22 mouse cellular contexts compared by ENCODE assay signal in genomic region chr1:166122114-166122513, GRCm38 (mm10). TPM values are rescaled to one million over a fixed set of nuclear protein-coding genes. Genes with fewer than 3 reads are reported as not detected.
DNase-seq lines count a peak whose midpoint lies in the region; ATAC-seq and TF ChIP-seq lines count a peak whose summit lies in the region.
"Had no signal": no experiment of that assay in that cellular context is flagged by ENCODE, and none has a peak within 500 bp of the region (broad histone marks: within the 10 kb centered on the region; RNA-seq: fewer than 3 reads in every experiment).

No protein-coding gene starts in this region.

- intact Hi-C loops in left cerebral cortex, postnatal 25 days (cut with DNase I): no loop called here

- TF ChIP-seq POLR2A in lung, adult 2 months (IDR thresholded peaks at IDR 0.05; ENCODE audit: borderline replicate concordance, extremely low read depth, low read depth, low read length): no peak
- TF ChIP-seq POLR2A in MEL (IDR thresholded peaks at IDR 0.05; ENCODE audit: control insufficient read depth in 1 of 2, insufficient read depth in 1 of 2, low read depth in 1 of 2, low read length in 2 of 2, poor library complexity in 1 of 2): no peak

- 0 out of 2 replicates have a peak, but pooled peaks cover 3% of the 10 kb centered on the region for H3K9me3 ChIP-seq in heart, postnatal 0 days (replicated peaks; ENCODE audit: control insufficient read depth, low read length)
- H3K9me3 ChIP-seq in lung, embryonic 16.5 days (ENCODE audit: control insufficient read depth, low read length): no peaks in the 10 kb centered on the region
- H3K9me3 ChIP-seq in E14TG2a.4 (ENCODE audit: low read length): 0 out of 2 replicates have a peak, but pooled peaks cover under 1% of the 10 kb centered on the region
- H3K9me3 ChIP-seq in MEL (replicated peaks; ENCODE audit: insufficient read depth, low read length): no peaks in the 10 kb centered on the region
- H3K9me3 ChIP-seq: embryonic facial prominence, embryonic 10.5 days; forebrain, embryonic 15.5 days; hindbrain, embryonic 15.5 days had no signal

- ATAC-seq in heart, postnatal 0 days (ENCODE audit: insufficient read depth, low read depth): no peak
- ATAC-seq in lung, embryonic 16.5 days (ENCODE audit: low read depth): peak; percentile 43
- ATAC-seq: CD4-positive, CD25-positive, alpha-beta regulatory T cell, adult 4 months; forebrain, embryonic 15.5 days had no signal

- TF ChIP-seq RAD21 in MEL (IDR thresholded peaks at IDR 0.05; ENCODE audit: low read depth, low read length): no peak

- peaks cover 18% of the 10 kb centered on the region; the same call in 1 of the 2 replicates for H3K4me1 ChIP-seq in heart, postnatal 0 days (ENCODE audit: control insufficient read depth, insufficient read depth)
- H3K4me1 ChIP-seq in lung, embryonic 16.5 days (replicated peaks; ENCODE audit: control insufficient read depth, insufficient read depth, low read length): peaks cover 6% of the 10 kb centered on the region; the same call in 1 of the 2 replicates
- no peaks in the 10 kb centered on the region for H3K4me1 ChIP-seq in lung, adult 2 months (ENCODE audit: control insufficient read depth, insufficient read depth, low read length)
- H3K4me1 ChIP-seq in E14TG2a.4 (replicated peaks; ENCODE audit: low read depth, low read length) (peaks cover 60% of the 10 kb centered on the region), MEL (ENCODE audit: control insufficient read depth in 1 of 2, insufficient read depth in 2 of 2, low read length in 2 of 2) (0 out of 4 replicates have a peak, but pooled peaks cover 0 to 4% of the 10 kb centered on the region in 2 experiments)
- H3K4me1 ChIP-seq: forebrain, embryonic 15.5 days; hindbrain, embryonic 15.5 days had no signal

- no peak for DNase-seq in heart, postnatal 0 days (ENCODE audit: low spot score)
- no peak for DNase-seq in heart, adult 9 months (ENCODE audit: low spot score in 2 of 2)
- no peak for DNase-seq in lung, adult 2 months
- DNase-seq in MEL (ENCODE audit: low read depth, low spot score): peak; percentile 35
- DNase-seq in left cerebral cortex, postnatal 25 days (ENCODE audit: low spot score in 2 of 2): no peak
- DNase-seq: adrenal gland, adult 8-10 months; adrenal gland, postnatal 36 days; B cell, adult 2 months; cerebellum, adult 2 months; cerebellum, postnatal 10 days; gastrocnemius, postnatal 14 days; heart, postnatal 36 days; kidney, adult 11 months had no signal

- no peak for TF ChIP-seq EP300 in heart, postnatal 0 days (IDR thresholded peaks at IDR 0.05; ENCODE audit: low read depth)
- TF ChIP-seq EP300 in MEL (IDR thresholded peaks at IDR 0.05; ENCODE audit: low read depth in 1 of 2, low read length in 2 of 2): no peak

- TF ChIP-seq CTCF in heart, postnatal 0 days (IDR thresholded peaks at IDR 0.05; ENCODE audit: low read depth): no peak
- no peak for TF ChIP-seq CTCF in lung, adult 2 months (IDR thresholded peaks at IDR 0.05; ENCODE audit: insufficient read depth, low read length)
- no peak for TF ChIP-seq CTCF in E14TG2a.4 (conservative IDR thresholded peaks at IDR 0.05; ENCODE audit: low read length)
- TF ChIP-seq CTCF in MEL (IDR thresholded peaks at IDR 0.05 in 2 of 3, conservative IDR thresholded peaks at IDR 0.05 in 1 of 3; ENCODE audit: control insufficient read depth in 1 of 3, insufficient read depth in 1 of 3, low read depth in 2 of 3, low read length in 3 of 3, poor library complexity in 1 of 3, severe bottlenecking in 1 of 3): no peak

- no peak overlapping the region for H3K9ac ChIP-seq in heart, postnatal 0 days (replicated peaks; ENCODE audit: low read depth, low read length)
- H3K9ac ChIP-seq in lung, embryonic 16.5 days (ENCODE audit: low read length): no peak overlapping the region
- H3K9ac ChIP-seq in MEL (ENCODE audit: control insufficient read depth, low read depth, low read length, poor library complexity, severe bottlenecking): no peak overlapping the region
- H3K9ac ChIP-seq: forebrain, embryonic 15.5 days; hindbrain, embryonic 15.5 days had no signal

- peaks cover 20% of the 10 kb centered on the region; the same call in 1 of the 2 replicates for H3K36me3 ChIP-seq in heart, postnatal 0 days (replicated peaks; ENCODE audit: control insufficient read depth, insufficient read depth, low read length)
- no peaks in the 10 kb centered on the region for H3K36me3 ChIP-seq in lung, embryonic 16.5 days (ENCODE audit: control insufficient read depth, insufficient read depth, low read length)
- H3K36me3 ChIP-seq in E14TG2a.4 (ENCODE audit: insufficient read depth, low read length) (peaks cover 67% of the 10 kb centered on the region), MEL (ENCODE audit: control insufficient read depth in 1 of 2, insufficient read depth in 2 of 2, low read length in 2 of 2) (no peaks in the 10 kb centered on the region)
- H3K36me3 ChIP-seq: embryonic facial prominence, embryonic 10.5 days; forebrain, embryonic 15.5 days; hindbrain, embryonic 15.5 days had no signal

- H3K79me2 ChIP-seq in MEL (ENCODE audit: control insufficient read depth, insufficient read depth, low read length, poor library complexity): no peaks in the 10 kb centered on the region

- no peak overlapping the region for H3K4me3 ChIP-seq in heart, postnatal 0 days (ENCODE audit: low read depth, low read length)
- H3K4me3 ChIP-seq in lung, embryonic 16.5 days (ENCODE audit: low read length): no peak overlapping the region
- no peak overlapping the region for H3K4me3 ChIP-seq in lung, adult 2 months (replicated peaks; ENCODE audit: extremely low read depth, low read depth, low read length)
- H3K4me3 ChIP-seq in E14TG2a.4 (replicated peaks; ENCODE audit: low read length) (0 out of 2 replicates have a peak overlapping the region, but pooled peaks have one; percentile 2), MEL (ENCODE audit: control insufficient read depth in 1 of 2, insufficient read depth in 1 of 2, low read depth in 2 of 2, low read length in 2 of 2) (no peak overlapping the region)
- H3K4me3 ChIP-seq: embryonic facial prominence, embryonic 10.5 days; forebrain, embryonic 15.5 days; hindbrain, embryonic 15.5 days had no signal

- H3K27me3 ChIP-seq in heart, postnatal 0 days (ENCODE audit: control insufficient read depth, insufficient read depth, low read length): no peaks in the 10 kb centered on the region
- no peaks in the 10 kb centered on the region for H3K27me3 ChIP-seq in lung, embryonic 16.5 days (ENCODE audit: control insufficient read depth, insufficient read depth, low read depth, low read length)
- H3K27me3 ChIP-seq in E14TG2a.4 (ENCODE audit: insufficient read depth, low read length) (no peaks in the 10 kb centered on the region), MEL (ENCODE audit: control insufficient read depth in 1 of 2, insufficient read depth in 2 of 2, low read length in 2 of 2) (no peaks in the 10 kb centered on the region)
- H3K27me3 ChIP-seq: forebrain, embryonic 15.5 days; hindbrain, embryonic 15.5 days had no signal

- WGBS in heart, postnatal 0 days: 45% methylated on average over 7 of the region's 7 CpGs
- 43% methylated on average over 7 of the region's 7 CpGs for WGBS in lung, embryonic 16.5 days
- WGBS in lung, adult 2 months: 56% methylated on average over 7 of the region's 7 CpGs

- H3K27ac ChIP-seq in heart, postnatal 0 days (ENCODE audit: low read depth): peak overlapping the region; percentile 5; the same call in 1 of the 2 replicates
- no peak overlapping the region for H3K27ac ChIP-seq in lung, embryonic 16.5 days (ENCODE audit: low read length)
- no peak overlapping the region for H3K27ac ChIP-seq in MEL (ENCODE audit: control insufficient read depth, low read depth, low read length)
- H3K27ac ChIP-seq: embryonic facial prominence, embryonic 10.5 days; forebrain, embryonic 15.5 days; hindbrain, embryonic 15.5 days had no signal

- H3K4me2 ChIP-seq in heart, postnatal 0 days (ENCODE audit: low read depth, low read length): no peak overlapping the region
- no peak overlapping the region for H3K4me2 ChIP-seq in lung, embryonic 16.5 days (ENCODE audit: low read depth, low read length)
- H3K4me2 ChIP-seq: forebrain, embryonic 15.5 days; heart, embryonic 11.5 days; hindbrain, embryonic 15.5 days had no signal

TF ChIP-seq in MEL, 35 proteins besides CTCF, POLR2A, EP300 and RAD21:
- no peak for TF ChIP-seq SIN3A (IDR thresholded peaks at IDR 0.05; ENCODE audit: low read length)
- TF ChIP-seq UBTF (IDR thresholded peaks at IDR 0.05; ENCODE audit: borderline replicate concordance, insufficient read depth, low read depth, low read length): no peak
- no peak for TF ChIP-seq ZMIZ1 (IDR thresholded peaks at IDR 0.05; ENCODE audit: low read depth, low read length)
- TF ChIP-seq HCFC1 (IDR thresholded peaks at IDR 0.05; ENCODE audit: low read depth, low read length): no peak
- no peak for TF ChIP-seq KAT2A (conservative IDR thresholded peaks at IDR 0.05; ENCODE audit: low read depth, low read length)
- TF ChIP-seq POLR2AphosphoS5 (IDR thresholded peaks at IDR 0.05; ENCODE audit: borderline replicate concordance, low read depth, low read length): no peak
- no peak for TF ChIP-seq ZC3H11A (IDR thresholded peaks at IDR 0.05; ENCODE audit: low read depth, low read length)
- no peak for TF ChIP-seq TCF12 (IDR thresholded peaks at IDR 0.05; ENCODE audit: low read depth, low read length)
TF ChIP-seq in MEL: peak in this region for 0.

RNA-seq across cellular contexts. Expression of gene Dusp27, which starts 5.6 kb away (rescaled TPM):
- 33.2 and 40.1 TPM in 2 replicates for total RNA-seq in heart, postnatal 0 days (2014; rRNA removed; ENCODE audit: low replicate concordance)
- polyA plus RNA-seq in heart, postnatal 0 days (2015; fragmentation: Nextera tagmentation; extraction: Ambion mirVana): 34.6 and 39.9 TPM in 2 replicates
- polyA plus RNA-seq in lung, embryonic 16.5 days (2015; fragmentation: Nextera tagmentation; extraction: Ambion mirVana): 3.3 and 3.7 TPM in 2 replicates
- 0.19 and 0.69 TPM in 2 replicates for polyA plus RNA-seq in lung, adult 2 months (2012; rRNA removed)
- total RNA-seq in MEL (2012; rRNA removed): not detected in 2 replicates
- polyA plus RNA-seq in MEL (2012; ENCODE audit: insufficient read depth in 1 of 2, insufficient read length in 2 of 2, low read depth in 1 of 2, low replicate concordance in 2 of 2, missing spikeins in 1 of 2): not detected
- total RNA-seq in left cerebral cortex, postnatal 25 days (2021): under 1 TPM; 0.21 TPM
- polyA plus RNA-seq: CD4-positive, CD25-positive, alpha-beta regulatory T cell, adult 4 months had no signal

RNA-seq across cellular contexts. Expression of gene Gpa33, which starts 7.9 kb away (rescaled TPM):
- 0.65 TPM in 1 of 2 replicates, not detected in the other for total RNA-seq in heart, postnatal 0 days (2014; rRNA removed; ENCODE audit: low replicate concordance)
- 0.07 TPM in 1 of 2 replicates, not detected in the other for polyA plus RNA-seq in heart, postnatal 0 days (2015; fragmentation: Nextera tagmentation; extraction: Ambion mirVana)
- 0.18 and 0.25 TPM in 2 replicates for polyA plus RNA-seq in lung, embryonic 16.5 days (2015; fragmentation: Nextera tagmentation; extraction: Ambion mirVana)
- 0.04 and 2.6 TPM in 2 replicates for polyA plus RNA-seq in lung, adult 2 months (2012; rRNA removed)
- total RNA-seq in MEL (2012; rRNA removed): not detected in 2 replicates
- not detected for polyA plus RNA-seq in MEL (2012; ENCODE audit: insufficient read depth in 1 of 2, insufficient read length in 2 of 2, low read depth in 1 of 2, low replicate concordance in 2 of 2, missing spikeins in 1 of 2)
- total RNA-seq in left cerebral cortex, postnatal 25 days (2021): not detected
- total RNA-seq: gastrocnemius, adult 18-20 months; gastrocnemius, postnatal 14 days; heart, postnatal 36 days had no signal
- polyA plus RNA-seq: CD4-positive, CD25-positive, alpha-beta regulatory T cell, adult 4 months; cerebellum, adult 2 months; forebrain, embryonic 15.5 days; frontal cortex, adult 2 months; heart, embryonic 11.5 days; hindbrain, embryonic 15.5 days had no signal
